Mouse (Mus musculus) spleen, adult 2 months (tissue): ENCODE data around the gene Gm39115.

ENCODE experiments used
- CTCF ChIP-seq: fragments of 200-500 bp; IDR thresholded peaks from 2 replicates; pipeline ENCODE4 v1.5.1; 2011; ENCODE audit warnings: mild to moderate bottlenecking, inconsistent platforms; ENCODE audit not compliant: insufficient read depth, insufficient read length, insufficient replicate concordance; ENCODE audit errors: extremely low read depth
- POLR2A ChIP-seq: fragments of 200-500 bp; IDR thresholded peaks from 2 replicates; pipeline ENCODE4 v1.6.1; 2011; ENCODE audit warnings: low read depth, low read length, inconsistent platforms

DNA sequence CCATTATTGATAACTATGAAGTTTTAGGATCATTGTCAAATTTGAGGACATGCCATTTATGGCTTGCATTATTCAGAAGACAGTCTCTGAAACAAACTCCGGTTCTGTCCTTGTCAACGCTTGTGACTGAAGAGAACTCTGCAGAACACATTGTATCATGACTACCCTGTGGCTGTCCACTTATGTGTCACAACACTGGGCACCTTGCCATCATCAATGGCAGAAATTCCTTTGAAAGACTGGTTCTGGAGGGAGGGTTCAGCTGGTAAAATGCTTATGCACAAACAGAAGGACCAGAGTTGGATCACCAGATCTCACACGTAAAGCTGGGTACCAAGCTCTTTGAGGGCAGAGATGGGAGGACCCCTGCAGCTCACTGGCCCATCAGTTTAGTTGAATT, 23.5 kb upstream of the Gm39115 start:
- TF ChIP-seq POLR2A (no peak), CTCF (no peak)
